Mouse (Mus musculus) midbrain, postnatal 0 days (tissue): ENCODE results near the gene Igfbp4. TPM values are rescaled to one million over a fixed set of nuclear protein-coding genes. Genes with fewer than 3 reads are reported as not detected.

Source experiments
- ATAC-seq: fragments of 200-750 bp; cut with Nextera tagmentation; 2 replicates; pipeline ENCODE4 v1.8.0; 2017; ENCODE audit warnings: moderate number of reproducible peaks, mild to moderate bottlenecking, moderate TSS enrichment, moderate library complexity; ENCODE audit not compliant: low FRiP score
- DNase-seq: peaks from one replicate; pipeline ENCODE4 v3.0.0-alpha.2; 2015; ENCODE audit warnings: low spot score
- H3K27ac ChIP-seq: fragments of 300-500 bp; sonication (generic); 2 replicates; pipeline ENCODE4 v1.5.1; 2014; ENCODE audit warnings: low read depth, mild to moderate bottlenecking, low read length, mixed read lengths
- H3K27me3 ChIP-seq: fragments of 300-500 bp; sonication (generic); 2 replicates; pipeline ENCODE4 v1.6.1; 2014; ENCODE audit warnings: low read length, control low read depth, mixed read lengths; ENCODE audit not compliant: insufficient read depth
- H3K36me3 ChIP-seq: fragments of 300-500 bp; sonication (generic); 2 replicates; pipeline ENCODE4 v1.6.1; 2014; ENCODE audit warnings: low read length, control low read depth, mixed read lengths; ENCODE audit not compliant: insufficient read depth
- H3K4me1 ChIP-seq: fragments of 300-500 bp; sonication (generic); 2 replicates; pipeline ENCODE4 v1.6.1; 2014; ENCODE audit warnings: mild to moderate bottlenecking, control low read depth, antibody characterized with exemption, low read length, mixed read lengths; ENCODE audit not compliant: insufficient read depth
- H3K4me2 ChIP-seq: fragments of 300-500 bp; sonication (generic); 2 replicates; pipeline ENCODE4 v1.6.1; 2014; ENCODE audit warnings: low read depth, mild to moderate bottlenecking, low read length, mixed read lengths; ENCODE audit not compliant: poor library complexity, severe bottlenecking
- H3K4me3 ChIP-seq: fragments of 300-500 bp; sonication (generic); 2 replicates; pipeline ENCODE4 v1.5.1; 2014; ENCODE audit warnings: low read depth, mild to moderate bottlenecking, low read length, moderate library complexity
- H3K9ac ChIP-seq: fragments of 300-500 bp; sonication (generic); replicated peaks from 2 replicates; pipeline ENCODE4 v1.6.1; 2014; ENCODE audit warnings: mild to moderate bottlenecking, low read length, moderate library complexity, mixed read lengths; ENCODE audit not compliant: poor library complexity, severe bottlenecking
- H3K9me3 ChIP-seq: fragments of 300-500 bp; sonication (generic); 2 replicates; pipeline ENCODE4 v1.6.1; 2016; ENCODE audit warnings: low read length, control low read depth
- CTCF ChIP-seq: IDR thresholded peaks from 2 replicates; pipeline ENCODE4 v1.5.1; 2016; ENCODE audit warnings: antibody characterized with exemption, mild to moderate bottlenecking
- WGBS: fragments of 180-500 bp; shearing (Covaris S2); extraction: QIAGEN DNeasy Blood & Tissue Kit; methylation state at CpG from one replicate; pipeline ENCODE4 v1.1.7; 2014; 5-methylcytosine and 5-hydroxymethylcytosine counted together
- polyA plus RNA-seq: library from polyadenylated mRNA; unstranded; fragments of >200 nt; fragmentation: Nextera tagmentation; extraction: Ambion mirVana; gene quantifications from 2 replicates; pipeline ENCODE4 v1.2.1, GENCODE M21; 2015
- total RNA-seq: library from RNA; depleted of rRNA; stranded (reverse); fragments of >200 nt; gene quantifications from 2 replicates; pipeline ENCODE4 v1.2.3, GENCODE M21; 2014

The Igfbp4 gene
- total and polyA plus RNA-seq, 2 experiments from 2014 or later: 78.8 to 92.4 TPM

DNA sequence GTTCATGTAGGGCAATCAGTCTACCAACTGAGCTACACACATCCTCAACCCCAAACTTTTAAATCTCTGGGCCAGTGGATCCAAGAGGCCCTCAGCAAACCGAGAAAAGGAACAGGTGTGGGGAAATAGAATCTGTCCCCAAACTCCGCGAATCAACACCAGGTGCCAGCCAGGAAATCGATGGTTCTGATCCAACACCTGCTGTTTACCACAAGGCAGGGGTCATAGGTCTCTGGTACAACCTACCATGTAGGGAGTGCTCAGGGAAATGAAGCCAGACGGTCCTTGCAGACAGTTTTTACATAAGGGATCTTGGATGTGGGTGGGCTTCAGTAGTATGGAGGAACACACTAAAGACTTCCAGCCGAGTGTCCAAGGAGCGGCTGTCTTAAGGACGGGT is 26.5 kb downstream of the Igfbp4 start:
- no peak for TF ChIP-seq CTCF
- Histone ChIP-seq H3K27me3 (no peaks in the 10 kb centered on the region), H3K4me1 (no peaks in the 10 kb centered on the region), H3K36me3 (no peaks in the 10 kb centered on the region), H3K4me3 (no peak overlapping the region), H3K9me3 (no peaks in the 10 kb centered on the region), H3K27ac (no peak overlapping the region), H3K9ac (no peak overlapping the region), H3K4me2 (no peak overlapping the region)
- ATAC-seq (no peak), DNase-seq (no peak)
- WGBS: 90% methylated on average over 8 of the region's 8 CpGs

DNA sequence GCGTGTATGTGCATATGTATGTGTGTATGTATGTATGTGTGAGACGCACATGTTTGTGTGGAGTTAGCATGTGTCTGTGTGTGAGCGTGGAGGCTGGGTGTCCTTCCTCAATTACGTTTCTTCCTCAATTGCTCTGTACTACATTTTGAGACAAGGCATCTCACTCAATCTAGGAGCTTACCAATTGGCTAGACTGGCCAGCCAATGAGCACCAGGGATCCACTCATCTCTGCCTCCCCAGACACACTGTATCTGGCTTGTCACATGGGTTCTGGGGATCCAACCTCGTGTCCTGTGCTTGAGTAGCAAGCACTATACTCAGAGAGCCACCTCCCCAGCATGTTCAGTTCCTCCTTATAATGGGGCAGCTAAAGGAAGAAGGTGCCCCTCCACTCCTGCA is 27.4 kb downstream of the Igfbp4 start:
- H3K4me1 ChIP-seq: no peaks in the 10 kb centered on the region
- no peak overlapping the region for H3K4me3 ChIP-seq
- no peak for DNase-seq
- WGBS: 83% methylated on average over 5 of the region's 5 CpGs
- H3K27me3 ChIP-seq: no peaks in the 10 kb centered on the region
- no peak overlapping the region for H3K27ac ChIP-seq
- no peak overlapping the region for H3K4me2 ChIP-seq
- no peak overlapping the region for H3K9ac ChIP-seq
- ATAC-seq: no peak
- TF ChIP-seq CTCF: no peak
- H3K9me3 ChIP-seq: no peaks in the 10 kb centered on the region
- H3K36me3 ChIP-seq: no peaks in the 10 kb centered on the region

DNA sequence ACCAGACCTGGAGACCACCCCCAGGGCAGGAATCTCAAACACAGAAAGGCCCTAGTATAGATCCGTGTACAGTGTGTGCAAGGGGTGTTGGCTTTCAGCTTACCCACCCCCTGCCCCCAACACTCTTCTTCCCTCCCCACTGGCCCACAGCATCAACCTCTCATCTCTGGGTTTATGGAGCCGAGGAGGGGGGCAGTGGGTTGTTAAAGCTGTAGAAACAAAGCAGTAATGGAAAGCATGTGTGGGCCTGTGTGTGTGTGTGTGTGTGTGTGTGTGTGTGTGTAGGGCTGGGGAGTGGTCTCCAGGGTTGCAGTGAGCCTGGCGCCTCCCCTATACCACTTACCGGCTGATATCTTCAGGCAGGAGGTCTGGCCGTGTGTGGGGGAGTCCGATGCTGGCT is 30.8 kb downstream of the Igfbp4 start:
- Histone ChIP-seq H3K36me3 (no peaks in the 10 kb centered on the region), H3K4me2 (no peak overlapping the region), H3K4me3 (no peak overlapping the region), H3K9me3 (no peaks in the 10 kb centered on the region), H3K4me1 (no peaks in the 10 kb centered on the region), H3K27me3 (no peaks in the 10 kb centered on the region), H3K9ac (no peak overlapping the region), H3K27ac (no peak overlapping the region)
- DNase-seq: no peak
- WGBS: 26% methylated on average over 6 of the region's 6 CpGs
- no peak for TF ChIP-seq CTCF
- no peak for ATAC-seq

DNA sequence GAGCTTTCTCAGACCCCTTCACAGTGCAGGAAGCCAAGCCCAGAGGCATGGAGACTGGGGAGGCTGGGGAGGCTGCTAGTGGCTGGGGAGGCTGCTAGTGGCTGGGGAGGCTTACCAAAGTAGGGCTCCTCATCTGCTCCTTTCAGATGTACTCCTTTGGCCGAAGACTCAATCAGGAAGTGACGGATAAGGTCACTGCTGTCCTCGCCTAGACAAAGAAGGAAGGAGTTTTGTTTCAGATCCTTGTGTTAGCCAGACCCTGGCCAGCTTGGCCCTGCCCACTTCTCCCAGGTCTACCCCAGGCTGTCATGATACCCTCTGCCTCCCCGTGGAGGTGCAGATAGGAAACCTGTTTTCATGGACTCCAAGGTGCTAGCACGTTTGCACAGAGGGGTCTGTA is 32.7 kb downstream of the Igfbp4 start:
- no peak overlapping the region for H3K9ac ChIP-seq
- ATAC-seq (no peak), DNase-seq (no peak)
- H3K4me3 ChIP-seq: no peak overlapping the region
- H3K36me3 ChIP-seq: no peaks in the 10 kb centered on the region
- no peak for TF ChIP-seq CTCF
- H3K4me2 ChIP-seq: no peak overlapping the region
- H3K4me1 ChIP-seq: no peaks in the 10 kb centered on the region
- H3K27me3 ChIP-seq: no peaks in the 10 kb centered on the region
- H3K9me3 ChIP-seq: no peaks in the 10 kb centered on the region
- no peak overlapping the region for H3K27ac ChIP-seq
- 63% methylated on average over 5 of the region's 5 CpGs for WGBS

DNA sequence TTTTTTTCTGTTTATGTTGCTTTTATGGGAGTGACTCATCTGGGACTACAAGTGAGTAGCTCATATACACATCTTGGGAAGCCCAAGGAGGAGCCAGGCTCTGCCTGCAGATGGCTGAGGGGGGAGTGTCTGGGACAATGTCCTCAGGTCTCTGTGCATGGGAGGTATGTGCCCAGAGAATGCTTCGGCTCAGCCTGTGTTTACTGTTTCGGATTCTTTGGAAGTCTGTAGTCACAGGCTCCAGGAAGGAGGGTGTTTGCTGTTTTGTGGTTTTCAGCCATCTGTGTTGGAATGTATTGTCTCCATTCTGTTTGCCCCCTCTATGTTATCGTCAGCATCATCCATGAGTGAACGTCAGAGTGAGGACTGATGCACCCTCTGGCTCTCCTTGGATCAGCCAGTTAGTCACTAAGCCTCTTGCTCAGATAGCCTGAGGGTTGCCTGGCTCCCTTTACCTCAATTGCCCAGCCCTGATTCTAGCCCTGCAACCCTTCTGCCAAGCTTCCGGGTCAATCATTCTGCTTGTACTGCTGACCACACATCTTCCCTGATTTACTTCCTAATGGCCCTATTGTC is 35.8 kb downstream of the Igfbp4 start:
- 85% methylated on average over 5 of the region's 5 CpGs for WGBS
- Histone ChIP-seq H3K36me3 (no peaks in the 10 kb centered on the region), H3K9me3 (no peaks in the 10 kb centered on the region), H3K27ac (no peak overlapping the region), H3K4me2 (no peak overlapping the region), H3K27me3 (no peaks in the 10 kb centered on the region), H3K4me1 (no peaks in the 10 kb centered on the region), H3K9ac (no peak overlapping the region), H3K4me3 (no peak overlapping the region)
- TF ChIP-seq CTCF: no peak
- ATAC-seq (no peak), DNase-seq (no peak)

DNA sequence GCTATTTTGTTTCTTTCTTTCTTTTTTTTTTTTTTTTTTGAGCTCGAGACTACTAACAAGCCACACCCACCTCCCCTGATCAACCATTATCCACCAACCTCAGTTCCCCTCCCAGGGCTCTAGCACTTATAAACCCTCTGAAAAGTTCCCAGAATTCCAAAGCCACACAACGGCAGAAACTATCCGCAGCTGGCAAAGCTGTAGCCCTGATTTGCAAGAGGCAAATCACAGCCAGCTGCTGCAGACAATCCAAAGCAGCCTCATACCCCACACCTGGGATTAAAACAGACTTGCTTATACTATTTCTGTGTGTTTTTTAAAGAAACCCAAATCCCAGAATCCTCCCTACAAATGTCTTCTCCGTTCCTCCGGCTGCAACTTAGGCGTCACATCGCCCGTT is 36.8 kb downstream of the Igfbp4 start:
- Histone ChIP-seq H3K36me3 (no peaks in the 10 kb centered on the region), H3K4me3 (no peak overlapping the region), H3K9me3 (no peaks in the 10 kb centered on the region), H3K9ac (no peak overlapping the region), H3K4me2 (no peak overlapping the region), H3K27ac (no peak overlapping the region), H3K27me3 (no peaks in the 10 kb centered on the region), H3K4me1 (no peaks in the 10 kb centered on the region)
- DNase-seq (no peak), ATAC-seq (no peak)
- no peak for TF ChIP-seq CTCF
- 90% methylated on average over 8 of the region's 8 CpGs for WGBS
